Mouse (Mus musculus) heart, adult 11 months (tissue): ENCODE measurements at regions not wholly inside any gene's neighbourhood (a gene's known extent, or its start where the extent isn't known, plus 50 kb on each side); places are given as distances from the start of the nearest gene placed in this dataset.

Experiments used
- DNase-seq: peaks from one replicate; pipeline ENCODE4 v3.0.0; 2022

GRCm38 (mm10) chr5:47185868-47186267 lies 797.1 kb upstream of the Slit2 start:
- peak; percentile 40 for DNase-seq

GRCm38 (mm10) chr5:47202164-47202914 lies 780.6 kb upstream of the Slit2 start:
- DNase-seq = no peak

- no peak for DNase-seq
Measured at GRCm38 (mm10) chr5:47202915-47203296, 780.0 kb upstream of the Slit2 start.

- DNase-seq = no peak
Measured at GRCm38 (mm10) chr5:47210542-47210941, 772.4 kb upstream of the Slit2 start.

- no peak for DNase-seq
Measured at GRCm38 (mm10) chr5:47215421-47215820, 767.5 kb upstream of the Slit2 start.

- no peak for DNase-seq
Measured at GRCm38 (mm10) chr5:47225247-47225646, 757.7 kb upstream of the Slit2 start.

GRCm38 (mm10) chr5:47236094-47236493 lies 746.8 kb upstream of the Slit2 start:
- DNase-seq = no peak

GRCm38 (mm10) chr5:47240060-47240459 lies 742.9 kb upstream of the Slit2 start:
- DNase-seq = peak; percentile 35

GRCm38 (mm10) chr5:47240586-47240985 lies 742.4 kb upstream of the Slit2 start:
- peak; percentile 95 for DNase-seq

GRCm38 (mm10) chr5:47254835-47255369 lies 728.0 kb upstream of the Slit2 start:
- no peak for DNase-seq

GRCm38 (mm10) chr5:47261658-47262411 lies 721.1 kb upstream of the Slit2 start:
- DNase-seq = no peak

GRCm38 (mm10) chr5:47272642-47273041 lies 710.3 kb upstream of the Slit2 start:
- DNase-seq = no peak

GRCm38 (mm10) chr5:47273389-47274255 lies 709.3 kb upstream of the Slit2 start:
- DNase-seq = no peak

- no peak for DNase-seq
Measured at GRCm38 (mm10) chr5:47274256-47274638, 708.7 kb upstream of the Slit2 start.

- no peak for DNase-seq
Measured at GRCm38 (mm10) chr5:47276231-47277195, 706.4 kb upstream of the Slit2 start.

GRCm38 (mm10) chr5:47279630-47280029 lies 703.3 kb upstream of the Slit2 start:
- DNase-seq = peak; percentile 92

- DNase-seq = no peak
Measured at GRCm38 (mm10) chr5:47299602-47300001, 683.3 kb upstream of the Slit2 start.

- DNase-seq = no peak
Measured at GRCm38 (mm10) chr5:47317506-47317905, 665.4 kb upstream of the Slit2 start.

GRCm38 (mm10) chr5:47318147-47318546 lies 664.8 kb upstream of the Slit2 start:
- no peak for DNase-seq

- no peak for DNase-seq
Measured at GRCm38 (mm10) chr5:47322511-47323167, 660.3 kb upstream of the Slit2 start.

- peak; percentile 83 for DNase-seq
Measured at GRCm38 (mm10) chr5:47334299-47334698, 648.6 kb upstream of the Slit2 start.
